Mouse (Mus musculus): ENCODE data around the gene C87436.

The C87436 gene

DNA sequence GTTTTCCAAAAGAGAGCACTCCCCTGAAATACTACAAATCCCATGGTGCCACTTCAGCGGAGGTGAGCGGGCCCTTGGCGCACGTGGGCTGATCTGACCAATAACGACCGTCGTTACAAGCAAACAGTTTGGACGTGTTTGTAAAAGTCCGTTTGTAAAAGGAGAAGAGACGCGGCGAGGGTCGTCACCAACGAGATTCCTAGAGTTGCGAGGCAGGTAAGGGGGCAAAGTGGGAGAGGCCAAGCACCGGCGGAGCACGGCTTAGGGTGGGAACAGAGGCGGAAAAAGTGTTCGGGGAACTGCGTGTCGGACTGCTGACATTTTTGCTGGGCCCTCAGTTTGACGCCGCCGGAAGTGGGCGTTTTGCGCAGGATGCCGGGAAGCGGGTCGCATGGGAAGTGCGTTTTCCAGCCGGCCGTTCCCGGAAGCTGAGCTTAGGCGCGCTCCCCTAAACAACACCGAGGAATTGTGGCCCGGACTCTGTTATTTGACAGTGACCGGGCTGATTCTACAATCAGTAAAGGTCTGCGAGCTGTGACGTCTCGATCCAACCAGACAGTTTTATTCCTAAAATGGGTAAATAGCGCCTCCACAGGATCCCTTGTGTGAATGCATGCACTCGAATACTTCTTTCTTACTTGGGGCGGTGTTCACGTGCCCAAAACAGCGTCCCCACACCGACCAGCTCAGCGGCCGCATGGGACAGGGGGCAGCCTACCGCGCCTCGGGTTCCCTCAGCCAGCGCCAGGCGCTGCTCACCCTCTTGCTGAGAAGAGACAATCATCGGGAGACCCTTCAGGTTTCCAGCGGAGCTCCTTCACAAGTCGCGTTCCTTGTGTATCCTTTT, at the start of gene C87436:
TSS of gene C87436 (plus strand) at position 103 of the 847 bp plus-strand sequence.
- peak; percentile 92 for DNase-seq (ENCODE audit: low spot score)

DNA sequence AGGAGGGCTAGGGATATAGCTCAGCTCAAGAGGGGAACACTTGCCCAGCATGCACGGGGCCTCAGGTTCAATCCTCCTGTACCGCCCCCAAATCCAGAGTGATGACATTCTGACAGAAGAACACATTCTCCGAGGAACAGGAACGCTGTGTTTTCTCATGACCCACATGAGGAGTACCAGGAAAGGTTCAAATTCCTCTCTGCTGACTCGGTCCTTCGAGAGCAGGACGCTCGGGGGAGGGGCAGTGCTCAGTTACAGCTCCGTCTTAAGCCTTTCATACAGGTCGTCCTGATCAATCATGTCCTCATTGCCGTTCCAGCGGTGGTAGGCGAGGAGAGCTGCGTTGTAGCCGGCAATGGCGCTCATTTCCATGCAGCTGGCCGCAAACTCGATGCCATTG, 49.7 kb upstream of the C87436 start:
- DNase-seq (ENCODE audit: low spot score) = no peak

DNA sequence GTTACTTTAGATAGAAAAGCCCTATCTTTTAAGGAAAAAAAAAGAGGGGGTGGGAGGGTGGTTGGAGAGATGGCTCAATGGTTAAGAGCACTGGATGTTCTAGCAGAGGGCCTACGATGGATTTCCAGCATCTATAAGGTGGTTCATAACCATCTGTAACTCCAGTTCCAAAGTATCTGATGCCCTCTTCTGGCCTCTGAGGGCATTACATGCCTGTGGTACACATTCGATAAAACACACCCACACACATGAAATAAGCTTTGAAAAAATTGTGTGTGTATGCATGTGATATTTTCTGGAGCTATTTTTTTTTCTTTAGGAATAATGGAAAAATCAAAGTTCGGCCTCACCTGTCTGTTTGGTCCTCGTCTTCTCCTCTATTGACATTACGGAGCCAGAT, 46.8 kb upstream of the C87436 start:
- DNase-seq (ENCODE audit: low spot score) = no peak

DNA sequence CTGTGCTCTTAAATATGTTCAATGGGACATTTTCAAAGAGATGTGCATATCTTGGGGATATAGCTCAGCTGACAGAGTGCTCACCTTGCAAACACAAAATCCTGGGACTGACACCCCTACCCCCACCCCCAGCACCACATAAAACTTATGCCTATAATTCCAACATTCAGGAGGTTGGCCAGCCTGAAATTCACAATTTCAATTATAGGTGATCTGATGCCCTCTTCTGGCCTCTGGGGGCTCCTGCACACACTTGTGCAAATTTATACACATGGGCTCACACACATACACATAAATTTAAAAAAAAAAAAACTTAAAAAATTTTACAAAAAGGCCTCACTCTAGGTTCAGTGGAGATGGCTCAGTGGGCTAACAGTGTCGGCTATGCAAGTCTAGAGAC, 45.0 kb upstream of the C87436 start:
- DNase-seq (ENCODE audit: low spot score) = no peak

DNA sequence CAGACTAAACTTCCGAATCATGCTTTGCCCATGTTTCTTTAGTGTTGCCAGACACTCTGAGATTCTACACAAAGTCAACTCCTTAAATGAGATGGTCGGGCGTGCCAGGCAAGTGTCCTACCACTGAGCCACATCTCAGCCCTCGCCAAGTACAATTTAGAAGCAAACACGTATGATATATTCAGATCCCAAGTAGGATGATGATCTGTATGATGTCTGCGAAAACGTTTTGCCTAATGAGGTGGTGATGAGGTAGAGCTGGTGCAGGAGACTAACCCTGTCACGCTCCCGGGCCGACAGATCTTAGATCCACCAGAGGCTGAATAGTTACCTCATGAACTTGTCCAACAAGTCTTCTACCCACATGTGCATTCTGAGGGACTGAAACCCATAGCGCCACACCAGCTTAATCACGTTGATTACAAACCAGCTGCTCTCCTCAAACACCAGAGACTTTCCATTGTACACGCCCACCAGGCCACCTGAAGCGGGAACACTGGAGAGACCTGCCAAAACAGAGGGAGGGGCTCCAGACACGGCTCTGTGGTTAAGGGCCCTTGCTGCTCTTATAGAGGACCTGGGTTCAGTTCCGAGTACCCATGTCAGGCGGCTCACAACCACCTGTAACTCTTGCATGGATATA, 44.0 kb upstream of the C87436 start:
- DNase-seq (ENCODE audit: low spot score) = no peak

DNA sequence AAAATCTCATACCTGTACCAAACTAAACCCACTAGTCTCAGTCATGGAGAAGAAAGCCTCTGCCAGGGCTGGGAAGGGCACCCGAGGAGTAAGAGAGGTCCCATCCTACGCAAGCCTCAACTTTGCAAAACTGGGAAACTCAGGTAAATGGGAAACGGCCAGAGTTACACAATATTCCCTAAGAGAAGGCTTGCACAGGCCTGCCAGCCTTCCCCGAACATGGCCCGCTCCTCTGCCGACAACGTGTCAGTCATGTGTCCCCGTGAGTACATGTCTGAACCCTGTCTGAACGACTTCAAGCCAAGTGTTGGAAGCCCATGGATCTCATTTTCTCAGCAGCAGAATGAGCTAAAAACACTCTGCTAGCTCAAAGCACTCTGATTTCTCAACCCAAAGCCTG, 43.2 kb upstream of the C87436 start:
- no peak for DNase-seq (ENCODE audit: low spot score)

DNA sequence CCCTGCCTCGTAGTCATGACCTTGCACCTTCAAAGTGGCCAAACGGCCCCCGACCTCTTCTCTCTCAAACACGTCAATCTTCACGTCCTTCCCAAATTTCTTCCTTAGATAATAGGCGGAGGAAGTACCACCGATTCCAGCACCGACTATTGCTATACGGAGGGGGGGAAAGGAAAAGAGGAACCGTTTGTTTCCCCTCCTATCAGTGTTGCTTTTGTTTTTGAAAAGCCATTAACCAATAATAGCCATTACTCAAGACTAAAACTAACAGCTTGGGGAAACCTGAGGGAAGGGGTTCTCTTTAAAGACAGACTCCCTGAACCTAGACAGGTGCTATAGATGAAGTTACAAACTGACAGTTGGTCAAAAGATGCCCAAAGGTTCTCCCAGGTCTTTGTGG, 42.2 kb upstream of the C87436 start:
- no peak for DNase-seq (ENCODE audit: low spot score)

DNA sequence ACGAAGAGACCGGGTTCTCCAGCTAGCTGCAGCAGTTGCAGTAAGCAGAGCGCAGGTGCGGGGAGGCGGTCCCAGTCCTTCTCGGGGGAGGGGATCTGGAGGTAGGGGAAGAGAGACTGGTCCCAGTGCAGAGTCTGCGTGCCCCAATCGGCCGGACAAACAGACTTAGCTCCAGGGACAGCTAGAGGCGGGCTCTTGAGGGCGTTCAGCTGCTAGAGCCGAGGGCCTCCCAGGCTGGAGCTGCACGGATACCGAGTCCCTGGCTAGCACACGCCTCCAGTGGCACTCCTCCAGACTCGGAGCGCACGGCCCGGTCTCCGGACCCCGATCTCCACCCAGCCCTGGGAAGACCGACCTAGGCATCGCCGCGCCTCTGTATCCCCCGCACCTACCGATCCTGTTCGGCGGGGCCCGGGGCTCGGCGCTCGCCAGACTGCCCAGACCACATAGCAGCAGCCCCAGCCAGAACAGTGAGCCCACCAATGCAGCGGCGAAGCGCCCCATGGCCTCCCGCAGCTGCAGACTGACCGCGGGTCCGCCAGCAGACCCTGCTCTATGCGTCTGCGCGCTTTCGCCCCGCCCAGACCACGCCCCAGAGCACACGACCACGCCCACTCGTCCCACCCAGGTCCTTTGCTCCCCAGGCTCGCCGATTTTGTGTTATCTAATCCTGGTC, 41.5 kb upstream of the C87436 start, which contains the start of gene Pcyox1:
TSS of gene Pcyox1 (minus strand) at position 574 of the 676 bp plus-strand sequence.
- DNase-seq (ENCODE audit: low spot score) = peak; percentile 95

DNA sequence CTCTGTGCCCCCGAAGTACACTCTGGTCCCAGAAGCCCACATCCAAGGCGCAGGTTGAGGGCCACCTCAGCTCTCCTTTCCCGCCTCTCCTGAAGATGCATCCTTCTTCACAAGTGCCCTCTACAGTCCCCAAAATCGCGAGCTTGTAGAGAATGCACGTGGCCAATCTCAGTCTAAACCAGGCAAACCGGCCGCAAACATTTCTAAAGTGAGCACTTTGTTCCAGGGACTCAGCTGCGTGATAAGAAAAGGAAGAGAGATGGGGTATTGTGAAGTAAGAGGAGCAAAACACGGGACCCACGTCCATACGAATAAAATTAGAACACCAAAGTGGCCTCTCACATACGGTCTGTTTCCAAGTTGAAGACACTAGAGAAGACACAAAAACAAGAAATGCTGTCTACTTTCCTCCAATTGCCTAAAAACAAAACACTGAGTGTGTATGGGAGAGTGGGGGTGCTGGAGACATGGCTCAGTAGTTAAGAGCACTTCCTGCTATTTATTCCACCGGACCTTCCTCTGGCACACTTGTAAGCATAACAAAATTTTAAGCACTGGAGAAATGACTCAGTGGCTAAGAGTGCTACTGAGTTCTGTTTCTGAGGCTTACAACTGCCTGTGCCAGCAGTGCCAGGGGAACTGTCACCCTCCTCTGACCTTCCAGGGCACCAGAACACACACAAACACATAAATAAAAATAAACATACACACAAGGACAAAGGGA, 40.8 kb upstream of the C87436 start:
- DNase-seq (ENCODE audit: low spot score) = no peak

DNA sequence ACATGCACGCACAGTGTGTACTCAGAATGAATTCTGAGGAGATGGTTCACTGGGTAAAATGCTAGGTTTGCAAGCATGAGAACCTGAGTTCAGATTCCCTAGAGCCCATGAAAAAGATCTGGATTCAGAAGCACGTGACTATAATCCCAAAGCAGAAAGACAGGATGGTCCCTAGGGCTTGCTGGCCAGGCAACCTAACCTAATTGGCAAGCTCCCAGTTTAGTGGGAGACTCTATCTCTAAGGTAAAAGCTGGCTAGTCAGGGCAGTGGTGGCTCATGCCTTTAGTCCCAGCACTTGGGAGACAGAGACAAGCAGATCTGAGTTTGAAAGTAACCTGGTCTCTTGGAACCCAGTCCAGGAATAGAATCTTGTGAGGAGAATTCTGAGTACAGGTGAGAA, 39.2 kb upstream of the C87436 start:
- DNase-seq (ENCODE audit: low spot score) = no peak

DNA sequence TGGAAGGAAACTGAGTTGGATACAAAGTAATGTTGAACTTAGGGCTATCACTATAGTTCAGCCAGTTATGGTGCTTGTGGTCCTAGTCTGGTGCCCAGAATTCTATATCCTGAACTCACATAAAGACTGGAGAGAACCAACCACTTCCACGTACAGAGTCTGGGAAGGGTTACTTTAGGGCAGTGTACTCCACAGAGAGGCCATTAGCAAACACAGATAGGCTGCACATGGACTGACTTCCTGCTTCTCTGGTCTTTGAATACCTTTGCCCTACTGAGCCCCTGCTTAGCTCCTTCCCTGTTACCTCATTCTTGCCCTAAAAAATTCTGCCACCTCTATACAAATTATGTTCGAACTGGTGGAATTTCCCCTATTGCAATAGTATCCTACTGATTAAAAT, 38.2 kb upstream of the C87436 start:
- no peak for DNase-seq (ENCODE audit: low spot score)

DNA sequence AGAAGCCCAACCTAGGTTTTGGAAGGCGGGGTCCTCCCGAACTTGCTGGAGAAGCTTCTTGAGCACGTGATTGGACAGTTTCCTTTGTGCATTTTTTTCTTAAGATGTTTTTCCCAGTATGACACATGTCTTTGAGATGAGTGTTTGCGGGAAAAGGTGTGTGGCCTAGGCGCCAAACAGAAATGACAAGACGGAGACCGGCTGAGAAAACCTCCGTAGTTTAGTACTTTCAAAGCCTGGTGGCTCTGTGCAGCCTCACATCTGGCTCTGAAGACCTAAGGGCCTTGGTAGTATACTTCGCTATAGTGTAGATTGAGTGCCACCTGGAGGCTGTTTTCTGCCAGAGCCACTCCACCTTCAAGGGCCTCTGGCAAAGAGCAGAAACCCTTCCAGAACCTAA, 37.2 kb upstream of the C87436 start:
- peak; percentile 76 for DNase-seq (ENCODE audit: low spot score)

DNA sequence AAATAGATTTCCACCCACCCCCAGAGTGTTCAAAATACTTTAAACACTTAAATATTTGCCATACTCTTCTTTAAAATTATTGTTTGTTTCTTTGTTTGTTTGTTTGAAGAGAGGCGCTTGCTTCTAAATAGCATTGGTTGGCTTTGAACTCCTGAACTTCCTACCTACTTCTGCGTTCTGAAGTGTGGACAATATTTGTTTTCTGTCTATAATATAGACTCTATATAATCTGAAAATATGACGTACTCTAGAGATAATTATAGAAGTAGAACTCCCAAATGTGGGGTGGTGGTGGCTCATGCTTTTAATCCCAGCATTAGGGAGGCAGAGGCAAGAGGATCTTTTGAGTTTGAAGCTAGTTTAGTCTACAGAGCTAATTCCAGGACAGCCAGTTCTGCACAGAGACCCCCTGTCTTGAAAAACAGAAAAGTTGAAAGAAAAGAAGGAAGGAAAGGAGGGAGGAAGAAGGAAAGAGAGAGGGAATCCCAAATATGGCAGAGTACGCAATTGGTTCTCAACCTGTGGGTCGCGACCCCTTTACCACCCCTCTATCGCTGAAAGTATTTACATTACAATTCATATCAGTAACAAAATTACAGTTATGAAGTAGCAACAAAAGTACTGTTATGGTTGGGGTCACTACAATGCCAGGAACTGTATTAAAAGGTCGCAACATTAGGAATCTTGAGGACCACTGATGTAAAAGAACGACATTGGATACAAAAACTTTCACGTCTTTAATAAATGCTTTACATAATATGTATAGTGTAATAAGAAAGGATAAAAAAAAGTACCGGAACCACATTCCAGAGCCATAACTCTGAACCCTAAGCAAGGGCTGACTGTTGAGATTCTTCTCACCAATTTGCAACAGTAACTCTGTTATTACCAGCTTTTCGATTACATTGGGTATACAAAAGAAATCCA, 35.2 kb upstream of the C87436 start:
- no peak for DNase-seq (ENCODE audit: low spot score)

DNA sequence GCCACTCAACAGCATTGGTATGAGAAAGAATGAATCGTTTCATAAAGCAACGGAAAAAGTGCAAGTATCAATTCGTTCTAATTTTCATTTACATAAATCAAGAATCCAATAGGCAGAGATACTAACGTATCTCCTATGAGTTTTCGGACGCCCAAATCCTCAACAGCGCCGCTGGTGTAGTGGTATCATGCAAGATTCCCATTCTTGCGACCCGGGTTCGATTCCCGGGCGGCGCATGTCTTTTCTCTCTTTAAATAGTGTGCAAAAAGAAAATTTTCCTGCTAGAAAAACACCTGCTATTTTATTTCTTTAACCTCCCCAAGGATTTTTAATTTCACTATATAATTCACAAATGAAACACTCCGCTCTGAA, 34.5 kb upstream of the C87436 start:
- DNase-seq (ENCODE audit: low spot score) = peak; percentile 91

DNA sequence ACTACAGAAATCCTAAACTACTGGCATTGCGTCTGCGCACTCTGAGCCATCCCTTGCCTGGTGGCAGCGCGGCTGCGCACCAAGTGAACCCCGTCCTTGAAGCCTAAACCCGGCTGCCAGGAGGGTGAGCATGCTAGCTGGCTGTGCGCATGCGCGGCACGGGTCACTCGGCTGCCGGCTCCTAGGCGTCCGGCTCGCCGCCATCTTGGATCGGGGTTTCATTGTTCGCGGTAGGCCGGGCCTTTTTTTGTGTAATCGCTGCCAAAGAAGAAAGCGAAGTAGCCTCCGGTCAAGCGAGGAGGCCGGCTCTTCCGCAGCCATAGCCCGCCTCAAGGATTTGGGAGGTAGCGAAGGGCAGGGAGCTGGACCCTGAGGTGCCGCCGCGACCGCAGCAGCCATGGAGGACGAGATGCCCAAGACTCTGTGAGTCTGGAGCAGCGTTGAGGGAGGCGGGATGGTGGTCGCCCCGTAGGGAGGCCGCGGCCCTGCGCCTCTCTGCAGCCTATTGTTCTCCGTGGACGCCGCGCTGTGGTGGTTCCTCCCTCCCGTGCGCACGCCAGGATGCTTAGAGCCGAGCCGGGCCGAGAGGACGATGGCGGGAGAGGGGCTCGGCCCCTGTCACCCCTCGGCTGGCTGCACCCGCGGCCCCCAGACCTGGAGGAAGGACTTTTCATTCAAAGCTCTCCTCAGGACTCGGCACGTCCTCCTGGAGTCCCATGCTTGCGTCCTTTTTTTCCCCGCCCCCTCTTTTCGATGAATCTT, 33.9 kb upstream of the C87436 start, which contains the start of gene Tia1:
TSS of gene Tia1 (plus strand) at position 120 of the 762 bp plus-strand sequence.
- DNase-seq (ENCODE audit: low spot score) = peak; percentile 97

DNA sequence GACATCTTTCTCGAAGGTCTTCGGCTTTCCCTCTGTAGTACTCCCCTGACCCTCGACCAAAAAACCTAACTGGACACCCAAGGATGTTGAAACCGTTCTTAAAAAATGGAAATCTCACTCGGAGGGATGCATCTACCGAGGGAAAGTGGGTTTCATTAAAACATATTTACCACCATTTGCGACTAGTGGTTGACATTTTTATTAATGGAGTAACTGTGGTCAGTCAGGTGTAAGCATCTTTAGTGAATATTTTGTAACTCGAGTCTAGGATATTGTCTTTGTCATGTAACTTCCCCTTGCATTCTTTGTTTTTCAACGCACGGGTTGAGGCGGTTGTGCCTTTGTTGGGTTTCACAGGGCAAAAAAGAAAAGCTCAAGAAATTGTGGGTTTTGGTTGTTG, 33.2 kb upstream of the C87436 start:
- DNase-seq (ENCODE audit: low spot score) = no peak

DNA sequence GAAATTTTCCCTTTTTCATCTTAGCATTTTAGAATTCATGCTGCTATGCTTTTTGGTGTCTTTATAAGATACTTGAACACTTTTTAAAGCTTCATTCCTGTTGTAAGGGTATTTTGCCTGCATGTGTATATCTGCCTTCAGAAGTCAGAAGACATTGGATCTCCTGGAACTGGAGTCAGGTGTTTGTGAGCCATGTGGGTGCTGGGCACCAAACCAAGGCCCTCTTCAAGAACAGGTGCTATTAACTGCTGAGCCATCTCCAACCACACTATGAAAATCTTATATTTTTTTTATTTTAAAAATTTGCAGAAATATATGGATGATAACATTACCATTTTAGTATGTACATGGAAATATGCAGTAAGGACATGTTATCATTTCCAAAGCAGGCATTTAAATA, 31.9 kb upstream of the C87436 start:
- DNase-seq (ENCODE audit: low spot score) = no peak

DNA sequence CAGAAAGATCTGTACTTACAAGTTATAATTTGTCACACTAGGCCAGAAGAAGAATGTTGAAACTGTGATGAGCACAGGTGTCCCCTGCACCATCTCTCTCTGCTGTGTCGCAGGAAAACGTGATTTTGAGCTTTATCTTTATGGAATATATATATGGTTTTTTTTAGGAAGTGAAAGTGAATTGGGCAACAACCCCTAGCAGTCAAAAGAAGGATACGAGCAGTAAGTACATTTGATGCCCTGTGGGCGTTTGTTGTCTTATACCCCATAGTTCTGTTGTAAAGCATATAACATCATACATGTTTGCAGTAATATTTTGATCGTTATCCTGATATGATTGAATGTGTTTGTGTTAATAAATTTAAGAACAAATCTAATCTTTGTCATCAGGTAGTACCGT, 19.5 kb upstream of the C87436 start:
- no peak for DNase-seq (ENCODE audit: low spot score)

DNA sequence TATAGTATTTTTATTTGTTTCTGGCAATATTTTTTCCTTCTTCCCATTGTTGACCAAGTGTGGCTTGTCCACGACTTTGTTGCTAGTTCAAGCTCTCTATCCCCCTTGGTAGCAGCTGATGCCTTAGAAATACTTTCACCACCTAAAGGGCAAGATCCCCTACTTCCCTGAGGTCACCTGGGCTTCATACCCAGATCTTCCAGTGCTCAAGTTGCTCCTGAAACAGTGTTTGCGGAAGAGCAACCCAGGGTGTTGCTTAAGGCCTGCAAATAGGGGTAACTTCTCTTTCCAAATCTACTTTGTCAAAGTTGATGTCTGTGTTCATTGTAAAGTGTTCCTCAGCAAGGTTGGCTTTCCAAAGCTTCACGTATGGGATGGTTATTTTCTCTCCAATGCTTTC, 18.9 kb upstream of the C87436 start:
- DNase-seq (ENCODE audit: low spot score) = no peak

DNA sequence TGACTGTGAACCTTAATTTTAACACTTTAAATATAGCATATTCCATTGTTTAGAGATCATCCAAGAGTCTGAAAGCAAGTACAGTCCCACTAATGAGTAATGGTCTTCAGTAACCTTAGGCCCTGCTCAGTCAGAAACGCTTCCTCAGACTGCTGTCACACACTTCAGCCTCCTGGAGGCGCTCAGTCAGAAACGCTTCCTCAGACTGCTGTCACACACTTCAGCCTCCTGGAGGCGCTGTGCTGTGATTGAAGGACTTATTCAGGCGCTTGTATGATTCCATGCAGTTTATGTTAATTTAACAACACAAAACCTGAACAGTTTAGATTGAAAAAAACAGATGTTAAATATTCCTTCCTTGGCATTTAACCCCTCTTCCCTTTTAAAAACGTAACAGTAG, 17.7 kb upstream of the C87436 start:
- no peak for DNase-seq (ENCODE audit: low spot score)

All from testis, postnatal 10 days (tissue).